Mouse (Mus musculus) olfactory bulb, adult 2 months (tissue): ENCODE results near the gene Spocd1.
A peak's percentile ranks its signal among the peaks of the same experiment; 100 is the strongest.

ENCODE experiments used
- CTCF ChIP-seq: fragments of 200-500 bp; IDR thresholded peaks from 2 replicates; pipeline ENCODE4 v1.5.1; 2012; ENCODE audit warnings: low read depth, mild to moderate bottlenecking, low read length, moderate library complexity; ENCODE audit not compliant: insufficient read depth
- POLR2A ChIP-seq: fragments of 200-500 bp; IDR thresholded peaks from 2 replicates; pipeline ENCODE4 v1.6.1; 2012; ENCODE audit warnings: mild to moderate bottlenecking, low read depth, low read length, moderate library complexity; ENCODE audit not compliant: insufficient read depth

- no peak for TF ChIP-seq POLR2A
- TF ChIP-seq CTCF: 0 out of 2 replicates have a peak, but pooled peaks have one; percentile 10
Observed at GRCm38 (mm10) chr4:129983046-129983445, 54.0 kb downstream of the Spocd1 start.
